Mouse (Mus musculus) cortical plate, adult 2 months (tissue): ENCODE data around the gene Lypd1.

Source experiments
- CTCF ChIP-seq: fragments of 200-500 bp; IDR thresholded peaks from 2 replicates; pipeline ENCODE4 v1.5.1; 2011; ENCODE audit warnings: mild to moderate bottlenecking, control low read depth, low read length; ENCODE audit not compliant: insufficient read depth; ENCODE audit errors: extremely low read depth
- POLR2A ChIP-seq: fragments of 200-500 bp; IDR thresholded peaks from 2 replicates; pipeline ENCODE4 v1.6.1; 2011; ENCODE audit warnings: mild to moderate bottlenecking, low read length, control low read depth; ENCODE audit not compliant: insufficient read depth; ENCODE audit errors: extremely low read depth

GRCm38 (mm10) chr1:125951026-125951425, 38.1 kb upstream of the Lypd1 start:
- TF ChIP-seq POLR2A (no peak), CTCF (no peak)
